Comparison of ENCODE assay signal across 8 mouse cellular contexts in the genomic region with DNA sequence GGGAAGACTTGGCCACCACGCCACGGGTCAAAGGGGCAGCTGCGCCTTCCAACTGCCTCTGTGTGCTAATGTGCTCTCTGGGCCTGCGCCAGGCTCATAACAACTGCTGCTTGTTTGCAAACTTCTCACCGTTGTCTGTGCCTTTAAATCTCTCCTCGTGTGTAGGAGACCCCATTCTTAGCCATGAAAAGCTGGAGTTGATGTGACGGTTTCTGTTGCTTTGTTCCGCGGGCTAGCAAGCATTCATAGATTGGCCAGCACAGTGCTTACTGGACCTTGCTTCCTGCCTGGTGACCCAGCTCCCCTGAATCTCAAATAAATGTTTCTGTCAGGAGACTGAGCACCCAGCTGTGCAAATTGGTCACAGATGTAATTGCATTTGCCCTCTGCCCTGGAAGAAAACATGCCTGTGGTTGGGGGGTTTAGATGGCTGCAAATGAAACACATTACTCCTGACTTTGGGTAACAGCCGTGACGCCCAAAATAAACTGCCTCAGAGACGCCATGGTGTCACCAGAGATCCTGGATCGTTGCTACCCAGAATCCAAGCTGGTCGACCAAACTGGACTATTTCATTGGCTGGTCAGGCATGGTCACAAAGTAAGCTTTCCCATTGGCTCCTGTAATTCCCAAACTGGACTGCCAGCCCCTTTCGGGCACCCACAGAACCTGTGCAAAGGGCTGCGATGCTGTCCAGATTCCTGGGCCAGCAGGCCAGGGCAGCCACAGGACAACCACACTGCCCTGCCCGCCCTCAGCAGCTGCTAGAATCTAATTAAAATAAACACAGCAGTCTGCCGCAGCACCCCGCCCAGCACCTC. TPM values are rescaled to one million over a fixed set of nuclear protein-coding genes. Genes with fewer than 3 reads are reported as not detected.
DNase-seq lines count a peak whose midpoint lies in the region; ATAC-seq lines count a peak whose summit lies in the region.

No protein-coding gene starts in this region.

- H3K27me3 ChIP-seq in liver, embryonic 15.5 days = peaks cover 39% of the 10 kb centered on the region
- H3K27me3 ChIP-seq in liver, embryonic 11.5 days (replicated peaks; ENCODE audit: control insufficient read depth, insufficient read depth, low read length) = no peaks in the 10 kb centered on the region
- H3K27me3 ChIP-seq in embryonic facial prominence, embryonic 14.5 days (replicated peaks; ENCODE audit: control insufficient read depth, insufficient read depth, low read length) = no peaks in the 10 kb centered on the region
- H3K27me3 ChIP-seq in midbrain, embryonic 13.5 days = peaks cover 23% of the 10 kb centered on the region

- WGBS in liver, embryonic 15.5 days (ENCODE audit: insufficient replicate concordance) = 67% methylated on average over 19 of the region's 19 CpGs
- 67% methylated on average over 19 of the region's 19 CpGs for WGBS in liver, embryonic 11.5 days
- WGBS in embryonic facial prominence, embryonic 14.5 days = 13% methylated on average over 19 of the region's 19 CpGs
- 22% methylated on average over 19 of the region's 19 CpGs for WGBS in midbrain, embryonic 13.5 days

- H3K27ac ChIP-seq in liver, embryonic 15.5 days (replicated peaks) = 0 out of 2 replicates have a peak overlapping the region, but pooled peaks have one; percentile 4
- no peak overlapping the region for H3K27ac ChIP-seq in liver, embryonic 11.5 days (ENCODE audit: low read depth, low read length)
- peak overlapping the region; percentile 84 for H3K27ac ChIP-seq in embryonic facial prominence, embryonic 14.5 days (replicated peaks; ENCODE audit: low read depth, low read length)
- peak overlapping the region; percentile 35 for H3K27ac ChIP-seq in midbrain, embryonic 13.5 days

- H3K36me3 ChIP-seq in liver, embryonic 15.5 days (replicated peaks) = no peaks in the 10 kb centered on the region
- no peaks in the 10 kb centered on the region for H3K36me3 ChIP-seq in liver, embryonic 11.5 days (ENCODE audit: control insufficient read depth, insufficient read depth, low read length)
- H3K36me3 ChIP-seq in embryonic facial prominence, embryonic 14.5 days (ENCODE audit: control insufficient read depth, insufficient read depth, low read length) = no peaks in the 10 kb centered on the region
- no peaks in the 10 kb centered on the region for H3K36me3 ChIP-seq in midbrain, embryonic 13.5 days

- no peak overlapping the region for H3K4me2 ChIP-seq in liver, embryonic 15.5 days
- H3K4me2 ChIP-seq in liver, embryonic 11.5 days = no peak overlapping the region
- H3K4me2 ChIP-seq in embryonic facial prominence, embryonic 14.5 days (ENCODE audit: low read depth, low read length) = peak overlapping the region; percentile 41
- peak overlapping the region; percentile 19 for H3K4me2 ChIP-seq in midbrain, embryonic 13.5 days (replicated peaks)

- ATAC-seq in liver, embryonic 15.5 days (ENCODE audit: insufficient read depth) = no peak
- ATAC-seq in liver, embryonic 11.5 days (replicated peaks; ENCODE audit: low FRiP score) = no peak
- ATAC-seq in embryonic facial prominence, embryonic 14.5 days (ENCODE audit: low read depth) = peak; percentile 77
- ATAC-seq in midbrain, embryonic 13.5 days = peak; percentile 65; the same call in 1 of the 2 replicates
- ATAC-seq in erythroblast, adult 5-6 weeks (replicated peaks; ENCODE audit: low FRiP score, poor library complexity, severe bottlenecking) = no peak

- no peak overlapping the region for H3K4me3 ChIP-seq in liver, embryonic 15.5 days (replicated peaks)
- no peak overlapping the region for H3K4me3 ChIP-seq in liver, embryonic 11.5 days (ENCODE audit: low read depth, low read length)
- H3K4me3 ChIP-seq in embryonic facial prominence, embryonic 14.5 days (ENCODE audit: low read depth, low read length) = no peak overlapping the region
- no peak overlapping the region for H3K4me3 ChIP-seq in midbrain, embryonic 13.5 days (replicated peaks)

- no peaks in the 10 kb centered on the region for H3K9me3 ChIP-seq in liver, embryonic 15.5 days (replicated peaks)
- no peaks in the 10 kb centered on the region for H3K9me3 ChIP-seq in liver, embryonic 11.5 days (ENCODE audit: control insufficient read depth, low read length)
- H3K9me3 ChIP-seq in embryonic facial prominence, embryonic 14.5 days (ENCODE audit: control insufficient read depth, low read length) = no peaks in the 10 kb centered on the region
- H3K9me3 ChIP-seq in midbrain, embryonic 13.5 days = no peaks in the 10 kb centered on the region

- H3K9ac ChIP-seq in liver, embryonic 15.5 days = no peak overlapping the region
- no peak overlapping the region for H3K9ac ChIP-seq in liver, embryonic 11.5 days (ENCODE audit: low read depth, low read length)
- H3K9ac ChIP-seq in embryonic facial prominence, embryonic 14.5 days (ENCODE audit: low read depth, low read length) = peak overlapping the region; percentile 30; the same call in 1 of the 2 replicates
- H3K9ac ChIP-seq in midbrain, embryonic 13.5 days (replicated peaks) = no peak overlapping the region

- DNase-seq in liver, embryonic 11.5 days (ENCODE audit: low spot score) = no peak
- DNase-seq in embryonic facial prominence, embryonic 14.5 days (ENCODE audit: low spot score) = peak; percentile 84
- DNase-seq in kidney, adult 8-10 months = peak; percentile 52 to 73
- no peak for DNase-seq in layer of hippocampus, postnatal 10 days (ENCODE audit: low spot score in 2 of 2)
- no peak for DNase-seq in testis, postnatal 10 days (ENCODE audit: low spot score)

- no peaks in the 10 kb centered on the region for H3K4me1 ChIP-seq in liver, embryonic 15.5 days (replicated peaks)
- H3K4me1 ChIP-seq in liver, embryonic 11.5 days (replicated peaks; ENCODE audit: control insufficient read depth, insufficient read depth, low read length) = peaks cover 3% of the 10 kb centered on the region; the same call in 1 of the 2 replicates
- peaks cover 34% of the 10 kb centered on the region for H3K4me1 ChIP-seq in embryonic facial prominence, embryonic 14.5 days (ENCODE audit: control insufficient read depth, insufficient read depth, low read length)
- H3K4me1 ChIP-seq in midbrain, embryonic 13.5 days (replicated peaks) = peaks cover 14% of the 10 kb centered on the region

RNA-seq across cellular contexts. Expression of a gene that starts 37.6 kb away (rescaled TPM):
- 265 and 273 TPM in 2 replicates for polyA plus RNA-seq in liver, embryonic 15.5 days (2015; fragmentation: Nextera tagmentation; extraction: Ambion mirVana)
- polyA plus RNA-seq in liver, embryonic 11.5 days (2014; fragmentation: Nextera tagmentation; extraction: Ambion mirVana) = 200 and 221 TPM in 2 replicates
- polyA plus RNA-seq in embryonic facial prominence, embryonic 14.5 days (2014; fragmentation: Nextera tagmentation; extraction: Ambion mirVana) = 46.4 and 51.5 TPM in 2 replicates
- 19.0 and 20.4 TPM in 2 replicates for polyA plus RNA-seq in midbrain, embryonic 13.5 days (2015; fragmentation: Nextera tagmentation; extraction: Ambion mirVana)
- 0.96 and 1.3 TPM in 2 replicates for total RNA-seq in erythroblast, adult 5-6 weeks (2015; ENCODE audit: low replicate concordance)
- total RNA-seq in erythroblast, adult 5-6 weeks (2017; ENCODE audit: low replicate concordance) = 2.4 and 4.6 TPM in 2 replicates
- 10 to 100 TPM; 56.0 to 58.2 TPM for total RNA-seq in layer of hippocampus, postnatal 10 days (2021)

Comparison
In these comparisons a context has a peak if more than half of its experiments do, and no peak if none do; other contexts are left out.
1. ATAC-seq: peak in embryonic facial prominence, embryonic 14.5 days (single experiment) and midbrain, embryonic 13.5 days (single experiment); none in liver, embryonic 15.5 days (single experiment), liver, embryonic 11.5 days (single experiment) and erythroblast, adult 5-6 weeks (single experiment).
2. H3K4me2 ChIP-seq: peak in embryonic facial prominence, embryonic 14.5 days (single experiment) and midbrain, embryonic 13.5 days (single experiment); none in liver, embryonic 15.5 days (single experiment) and liver, embryonic 11.5 days (single experiment).
3. DNase-seq: peak in embryonic facial prominence, embryonic 14.5 days (single experiment) and kidney, adult 8-10 months (2 of 2); none in liver, embryonic 11.5 days (single experiment), layer of hippocampus, postnatal 10 days (0 of 2) and testis, postnatal 10 days (single experiment).